Mouse (Mus musculus) bone marrow, adult 2 months (tissue): ENCODE measurements around the gene Ddc.

Experiments
- CTCF ChIP-seq: fragments of 200-500 bp; IDR thresholded peaks from 2 replicates; pipeline ENCODE4 v1.5.1; 2011; ENCODE audit warnings: low read length, control low read depth; ENCODE audit not compliant: control insufficient read depth, insufficient read depth
- POLR2A ChIP-seq: fragments of 200-500 bp; IDR thresholded peaks from 2 replicates; pipeline ENCODE4 v1.6.1; 2011; ENCODE audit warnings: low read depth, mild to moderate bottlenecking, control low read depth, low read length, borderline replicate concordance; ENCODE audit not compliant: control insufficient read depth

DNA sequence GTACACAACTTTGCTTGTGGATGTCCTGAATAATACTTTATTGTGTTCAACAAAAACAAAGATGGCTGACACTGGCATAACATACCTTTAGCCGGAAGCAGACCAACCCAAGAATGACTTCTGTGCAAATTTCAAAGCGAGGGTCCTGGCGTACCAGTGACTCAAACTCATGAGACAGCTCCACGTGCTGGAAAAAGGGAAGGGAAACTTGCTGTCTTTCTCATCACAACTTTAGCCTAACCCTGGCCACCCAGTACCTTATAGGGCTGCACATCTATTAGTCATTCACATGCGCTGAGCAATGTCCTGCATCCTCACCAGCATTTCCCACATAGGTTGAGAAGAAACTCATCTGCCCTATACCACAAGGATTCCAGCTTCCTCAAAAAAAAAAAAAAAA is 78.7 kb downstream of the Ddc start:
- TF ChIP-seq CTCF (no peak), POLR2A (no peak)
